Mouse (Mus musculus) testis, adult 2 months (tissue): ENCODE measurements around the gene Ccdc47. TPM values are rescaled to one million over a fixed set of nuclear protein-coding genes. Genes with fewer than 3 reads are reported as not detected.

Experiments used
- H3K27ac ChIP-seq: fragments of 200-500 bp; 2 replicates; pipeline ENCODE4 v1.5.1; 2012; ENCODE audit warnings: low read depth, low read length; ENCODE audit not compliant: control insufficient read depth, insufficient read depth
- H3K27me3 ChIP-seq: fragments of 200-500 bp; 2 replicates; pipeline ENCODE4 v1.6.1; 2012; ENCODE audit warnings: mild to moderate bottlenecking, low read length, moderate library complexity; ENCODE audit not compliant: control insufficient read depth, insufficient read depth
- H3K36me3 ChIP-seq: fragments of 200-500 bp; 2 replicates; pipeline ENCODE4 v1.6.1; 2012; ENCODE audit warnings: mild to moderate bottlenecking, low read length; ENCODE audit not compliant: control insufficient read depth, insufficient read depth
- H3K4me1 ChIP-seq: fragments of 200-500 bp; 2 replicates; pipeline ENCODE4 v1.6.1; 2012; ENCODE audit warnings: low read length; ENCODE audit not compliant: control insufficient read depth, insufficient read depth
- H3K4me3 ChIP-seq: fragments of 200-500 bp; 2 replicates; pipeline ENCODE4 v1.5.1; 2012; ENCODE audit warnings: low read depth, mild to moderate bottlenecking, low read length, moderate library complexity, mixed read lengths; ENCODE audit not compliant: control insufficient read depth
- CTCF ChIP-seq: fragments of 200-500 bp; IDR thresholded peaks from 2 replicates; pipeline ENCODE4 v1.5.1; 2012; ENCODE audit warnings: low read depth, mild to moderate bottlenecking, inconsistent platforms, low read length, moderate library complexity; ENCODE audit not compliant: control insufficient read depth, insufficient read depth, insufficient replicate concordance
- POLR2A ChIP-seq: fragments of 200-500 bp; IDR thresholded peaks from 2 replicates; pipeline ENCODE4 v1.6.1; 2012; ENCODE audit warnings: low read depth, mild to moderate bottlenecking, inconsistent platforms, low read length, moderate library complexity; ENCODE audit not compliant: control insufficient read depth
- polyA plus RNA-seq: library from polyadenylated mRNA; depleted of rRNA; stranded (reverse); fragments of >200 nt; gene quantifications from 2 replicates; pipeline ENCODE4 v1.2.3, GENCODE M21; 2012

The Ccdc47 gene
- polyA plus RNA-seq, 1 experiment, result 11.0 TPM

DNA sequence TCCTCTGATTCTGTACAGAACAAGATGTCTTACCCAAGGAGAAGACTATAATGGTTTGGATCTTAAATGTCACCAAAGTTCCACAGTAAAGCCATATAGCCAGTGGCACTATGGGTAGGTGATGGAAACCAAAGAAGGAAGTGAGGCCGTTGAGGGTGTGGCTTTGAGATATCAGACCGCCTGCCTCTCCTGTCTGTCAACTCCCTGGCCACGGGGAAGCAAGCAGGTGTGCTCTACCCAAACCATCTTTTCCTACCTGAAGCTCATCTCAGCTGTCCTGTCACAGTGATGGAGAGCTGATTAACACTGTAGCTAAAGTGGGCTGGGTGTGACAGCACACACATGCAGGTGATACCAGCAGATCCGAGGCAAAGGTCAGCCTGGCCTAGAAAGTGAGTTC lies 17.9 kb downstream of the Ccdc47 start:
- peaks cover 2% of the 10 kb centered on the region; the same call in 1 of the 2 replicates for H3K36me3 ChIP-seq
- no peaks in the 10 kb centered on the region for H3K4me1 ChIP-seq
- peak overlapping the region; percentile 31 for H3K4me3 ChIP-seq
- TF ChIP-seq POLR2A, result no peak
- TF ChIP-seq CTCF, result no peak
- H3K27me3 ChIP-seq, result no peaks in the 10 kb centered on the region
- peak overlapping the region; percentile 49 for H3K27ac ChIP-seq

DNA sequence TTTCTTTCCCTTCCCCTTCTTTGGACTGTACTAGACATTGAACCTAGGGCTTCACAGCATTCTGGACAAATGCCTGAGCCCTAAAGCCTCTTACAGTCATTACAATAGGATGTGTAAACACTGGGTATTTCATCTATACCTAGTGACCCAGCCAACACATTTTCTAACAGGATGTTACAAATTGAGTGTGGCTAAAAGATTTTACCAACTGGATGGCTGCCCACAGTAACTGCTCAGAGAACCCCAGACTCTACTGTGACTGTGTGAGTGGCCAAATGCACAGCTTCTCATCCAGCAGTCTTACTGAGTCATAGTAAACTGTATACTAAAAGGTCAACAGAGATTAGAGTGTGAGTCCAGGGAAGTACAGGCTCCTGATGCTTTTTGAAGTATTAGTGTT lies 20.8 kb downstream of the Ccdc47 start:
- no peaks in the 10 kb centered on the region for H3K4me1 ChIP-seq
- H3K27ac ChIP-seq, result no peak overlapping the region
- TF ChIP-seq POLR2A (no peak), CTCF (no peak)
- H3K36me3 ChIP-seq, result peaks cover 1% of the 10 kb centered on the region; the same call in 1 of the 2 replicates
- H3K27me3 ChIP-seq, result no peaks in the 10 kb centered on the region
- no peak overlapping the region for H3K4me3 ChIP-seq

DNA sequence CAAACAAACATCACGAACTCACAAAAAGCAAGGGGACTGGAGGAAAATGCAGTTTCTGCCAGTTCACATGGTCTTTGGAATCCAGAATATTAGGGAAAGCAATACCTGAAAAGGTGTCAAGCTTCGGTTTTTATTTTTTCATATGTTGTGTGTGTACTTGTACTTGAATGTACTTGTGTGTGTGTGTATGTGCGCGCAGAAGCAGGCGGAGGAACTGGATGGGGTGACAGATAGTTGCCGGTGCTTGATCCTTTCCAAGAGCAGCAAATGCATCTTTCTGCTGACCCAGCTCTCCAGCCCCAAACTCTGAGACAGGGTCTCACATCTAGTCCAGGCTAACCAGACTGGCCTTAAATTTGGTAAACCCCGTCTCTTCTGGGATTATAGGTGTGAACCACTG lies 21.3 kb downstream of the Ccdc47 start:
- TF ChIP-seq POLR2A (no peak), CTCF (no peak)
- no peaks in the 10 kb centered on the region for H3K27me3 ChIP-seq
- no peaks in the 10 kb centered on the region for H3K4me1 ChIP-seq
- no peak overlapping the region for H3K27ac ChIP-seq
- peaks cover 1% of the 10 kb centered on the region; the same call in 1 of the 2 replicates for H3K36me3 ChIP-seq
- H3K4me3 ChIP-seq, result peak overlapping the region; percentile 17; the same call in 1 of the 2 replicates

DNA sequence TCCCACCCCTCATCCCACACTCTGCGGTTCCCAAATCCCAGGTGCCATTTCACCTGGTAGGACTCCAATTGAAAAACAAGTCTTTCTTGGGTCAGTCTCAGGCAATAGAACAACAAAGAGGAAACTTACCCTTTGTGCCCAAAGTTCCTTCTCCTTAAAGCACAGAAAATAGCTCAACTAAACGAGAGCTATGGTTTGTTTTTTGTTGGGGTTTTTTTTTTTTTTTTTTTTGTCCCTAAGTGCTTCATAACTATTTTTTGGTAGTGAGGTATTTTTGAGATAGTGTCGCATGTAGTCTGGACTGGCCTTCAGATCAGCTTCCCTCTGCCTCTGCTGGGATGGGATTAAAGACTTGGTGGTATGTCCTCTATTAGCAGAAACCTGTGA lies 22.0 kb downstream of the Ccdc47 start:
- H3K27me3 ChIP-seq, result no peaks in the 10 kb centered on the region
- no peaks in the 10 kb centered on the region for H3K4me1 ChIP-seq
- H3K4me3 ChIP-seq, result peak overlapping the region; percentile 95
- H3K27ac ChIP-seq, result peak overlapping the region; percentile 69
- peaks cover 1% of the 10 kb centered on the region; the same call in 1 of the 2 replicates for H3K36me3 ChIP-seq
- TF ChIP-seq CTCF (no peak), POLR2A (no peak)

GRCm38 (mm10) chr11:106193371-106194154 lies 22.6 kb downstream of the Ccdc47 start:
- TF ChIP-seq POLR2A (peak; percentile 99), CTCF (no peak)
- H3K4me1 ChIP-seq, result no peaks in the 10 kb centered on the region
- H3K27ac ChIP-seq, result peak overlapping the region; percentile 92
- H3K36me3 ChIP-seq, result peaks cover 1% of the 10 kb centered on the region; the same call in 1 of the 2 replicates
- H3K4me3 ChIP-seq, result peak overlapping the region; percentile 95
- H3K27me3 ChIP-seq, result no peaks in the 10 kb centered on the region

- TF ChIP-seq POLR2A (no peak), CTCF (no peak)
- Histone ChIP-seq H3K27me3 (no peaks in the 10 kb centered on the region), H3K27ac (peak overlapping the region; percentile 92)
Observed at GRCm38 (mm10) chr11:106192657-106193370, 23.3 kb downstream of the Ccdc47 start.

GRCm38 (mm10) chr11:106192241-106192640 lies 23.9 kb downstream of the Ccdc47 start:
- no peaks in the 10 kb centered on the region for H3K4me1 ChIP-seq
- TF ChIP-seq CTCF, result no peak
- TF ChIP-seq POLR2A, result no peak
- peak overlapping the region; percentile 95 for H3K4me3 ChIP-seq
- H3K27ac ChIP-seq, result no peak overlapping the region
- no peaks in the 10 kb centered on the region for H3K27me3 ChIP-seq
- no peaks in the 10 kb centered on the region for H3K36me3 ChIP-seq

More at GRCm38 (mm10) chr11:106192657-106193370, 23.3 kb downstream of the Ccdc47 start:
- Histone ChIP-seq H3K4me1 (no peaks in the 10 kb centered on the region), H3K4me3 (peak overlapping the region; percentile 95), H3K36me3 (no peaks in the 10 kb centered on the region)
